Mouse (Mus musculus): Measurements from ENCODE around the gene Tmem11. TPM values are rescaled to one million over a fixed set of nuclear protein-coding genes. Genes with fewer than 3 reads are reported as not detected.
"Not testable (repeated sequence)": the region's sequence is repeated elsewhere in the genome, so short reads cannot be mapped to it uniquely, and the experiment has no call there.

Gene Tmem11
- polyA plus RNA-seq, 1 experiment, result 39.8 TPM

- DNase-seq (ENCODE audit: extremely low spot score in 1 of 2, low spot score in 1 of 2), result no peak
These were observed 10.8 kb upstream of the Tmem11 start for GRCm38 (mm10) chr11:60889861-60890260.

- DNase-seq (ENCODE audit: extremely low spot score in 1 of 2, low spot score in 1 of 2), result not testable (repeated sequence)
These were observed 7.9 kb upstream of the Tmem11 start for GRCm38 (mm10) chr11:60886986-60887385.

GRCm38 (mm10) chr11:60882386-60882785, 3.3 kb upstream of the Tmem11 start:
- DNase-seq (ENCODE audit: extremely low spot score in 1 of 2, low spot score in 1 of 2), result no peak

GRCm38 (mm10) chr11:60880559-60880958, 1.5 kb upstream of the Tmem11 start:
- no peak for DNase-seq (ENCODE audit: extremely low spot score in 1 of 2, low spot score in 1 of 2)

- peak; percentile 27 to 63 for DNase-seq (ENCODE audit: extremely low spot score in 1 of 2, low spot score in 1 of 2)
These were observed 351 bp upstream of the Tmem11 start for GRCm38 (mm10) chr11:60879423-60879822.

GRCm38 (mm10) chr11:60878056-60878612, 938 bp downstream of the Tmem11 start:
- peak in 1 of 2 experiments; percentile 58 for DNase-seq (ENCODE audit: extremely low spot score in 1 of 2, low spot score in 1 of 2)

- no peak for DNase-seq (ENCODE audit: extremely low spot score in 1 of 2, low spot score in 1 of 2)
These were observed 6.0 kb downstream of the Tmem11 start for GRCm38 (mm10) chr11:60873101-60873500.

- no peak for DNase-seq (ENCODE audit: extremely low spot score in 1 of 2, low spot score in 1 of 2)
These were observed 7.7 kb downstream of the Tmem11 start for GRCm38 (mm10) chr11:60871409-60871808.

GRCm38 (mm10) chr11:60869471-60869870, 9.6 kb downstream of the Tmem11 start:
- not testable (repeated sequence) for DNase-seq (ENCODE audit: extremely low spot score in 1 of 2, low spot score in 1 of 2)

GRCm38 (mm10) chr11:60867904-60868303, 11.2 kb downstream of the Tmem11 start:
- no peak for DNase-seq (ENCODE audit: extremely low spot score in 1 of 2, low spot score in 1 of 2)

- DNase-seq (ENCODE audit: extremely low spot score in 1 of 2, low spot score in 1 of 2), result no peak
These were observed 11.6 kb downstream of the Tmem11 start for GRCm38 (mm10) chr11:60867456-60867855.

- no peak for DNase-seq (ENCODE audit: extremely low spot score in 1 of 2, low spot score in 1 of 2)
These were observed 13.1 kb downstream of the Tmem11 start for GRCm38 (mm10) chr11:60866021-60866420.

- DNase-seq (ENCODE audit: extremely low spot score in 1 of 2, low spot score in 1 of 2), result no peak
These were observed 14.2 kb downstream of the Tmem11 start for GRCm38 (mm10) chr11:60864916-60865315.

GRCm38 (mm10) chr11:60864166-60864565, 14.9 kb downstream of the Tmem11 start:
- no peak for DNase-seq (ENCODE audit: extremely low spot score in 1 of 2, low spot score in 1 of 2)

GRCm38 (mm10) chr11:60863196-60863595, 15.9 kb downstream of the Tmem11 start:
- DNase-seq (ENCODE audit: extremely low spot score in 1 of 2, low spot score in 1 of 2), result no peak

GRCm38 (mm10) chr11:60861993-60862392, 17.1 kb downstream of the Tmem11 start:
- DNase-seq (ENCODE audit: extremely low spot score in 1 of 2, low spot score in 1 of 2), result no peak

- peak in 1 of 2 experiments; percentile 47 for DNase-seq (ENCODE audit: extremely low spot score in 1 of 2, low spot score in 1 of 2)
These were observed 22.5 kb downstream of the Tmem11 start for GRCm38 (mm10) chr11:60856587-60856986.

GRCm38 (mm10) chr11:60845415-60845814, 33.7 kb downstream of the Tmem11 start:
- DNase-seq (ENCODE audit: extremely low spot score in 1 of 2, low spot score in 1 of 2), result no peak

- DNase-seq (ENCODE audit: extremely low spot score in 1 of 2, low spot score in 1 of 2), result no peak
These were observed 35.7 kb downstream of the Tmem11 start for GRCm38 (mm10) chr11:60843412-60843811.

GRCm38 (mm10) chr11:60841467-60842200, 37.4 kb downstream of the Tmem11 start:
- DNase-seq (ENCODE audit: extremely low spot score in 1 of 2, low spot score in 1 of 2), result no peak

- no peak for DNase-seq (ENCODE audit: extremely low spot score in 1 of 2, low spot score in 1 of 2)
These were observed 41.2 kb downstream of the Tmem11 start for GRCm38 (mm10) chr11:60837644-60838406.
